ENCODE assay signal across 14 mouse cellular contexts in the genomic region with DNA sequence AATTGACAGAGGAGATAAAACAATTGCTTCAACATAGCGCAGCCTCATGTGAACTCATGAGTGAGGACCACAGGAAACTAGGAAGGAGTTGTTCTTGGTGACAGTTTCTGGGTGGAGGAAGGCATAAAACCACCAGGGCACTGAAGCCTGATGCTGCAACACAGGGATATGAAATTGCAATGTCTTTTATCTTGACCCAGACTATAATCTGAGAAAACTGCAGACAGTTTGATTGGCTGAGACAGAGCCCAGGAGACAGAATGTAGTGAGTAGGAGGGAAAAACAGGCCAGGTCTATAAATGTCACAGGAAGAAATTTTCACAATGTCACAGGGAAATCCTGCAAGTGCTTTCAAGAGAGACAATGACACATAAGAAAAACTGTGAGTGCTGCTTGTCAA.
"Had no signal": no experiment of that assay in that cellular context is flagged by ENCODE, and none has a peak within 500 bp of the region (broad histone marks: within the 10 kb centered on the region; RNA-seq: fewer than 3 reads in every experiment).

No protein-coding gene starts in this region.

- ATAC-seq: midbrain, embryonic 13.5 days had no signal

- H3K36me3 ChIP-seq: limb, embryonic 12.5 days; midbrain, embryonic 13.5 days; neural tube, embryonic 15.5 days had no signal

- H3K27me3 ChIP-seq: limb, embryonic 12.5 days; midbrain, embryonic 13.5 days; neural tube, embryonic 15.5 days had no signal

- H3K9ac ChIP-seq: limb, embryonic 12.5 days; lung, embryonic 14.5 days; midbrain, embryonic 13.5 days; neural tube, embryonic 15.5 days had no signal

- H3K9me3 ChIP-seq: limb, embryonic 12.5 days; midbrain, embryonic 13.5 days; neural tube, embryonic 15.5 days had no signal

- DNase-seq: kidney, adult 11 months; kidney, adult 9 months; kidney, postnatal 36 days; layer of hippocampus, adult 9-11 months; layer of hippocampus, postnatal 36 days; lung, embryonic 14.5 days; lung, postnatal 10 days; thymus, postnatal 4 days had no signal

- H3K4me3 ChIP-seq: limb, embryonic 12.5 days; midbrain, embryonic 13.5 days; neural tube, embryonic 15.5 days had no signal

- H3K4me2 ChIP-seq: limb, embryonic 12.5 days; lung, embryonic 14.5 days; midbrain, embryonic 13.5 days; neural tube, embryonic 15.5 days had no signal

- H3K27ac ChIP-seq: kidney, postnatal 0 days; limb, embryonic 12.5 days; macrophage; midbrain, embryonic 13.5 days; neural tube, embryonic 15.5 days; stomach, postnatal 0 days had no signal

- H3K4me1 ChIP-seq: limb, embryonic 12.5 days; midbrain, embryonic 13.5 days; neural tube, embryonic 15.5 days had no signal
